Mouse (Mus musculus) megakaryocyte progenitor cell, adult 5-6 weeks (primary cell): Measurements from ENCODE around the gene Col6a6. TPM values are rescaled to one million over a fixed set of nuclear protein-coding genes. Genes with fewer than 3 reads are reported as not detected.

Experiments
- ATAC-seq: replicated peaks from 2 replicates; pipeline ENCODE4 v1.8.0; 2016; ENCODE audit warnings: mild to moderate bottlenecking, moderate TSS enrichment, inconsistent platforms; ENCODE audit not compliant: poor library complexity
- total RNA-seq, 2 experiments: library from RNA; stranded (forward) in 1 of 2; stranded (reverse) in 1 of 2; fragments of 157-497, 149-512 nt in 1 of 2; fragments of 200-1000 nt in 1 of 2; gene quantifications; 2 replicates each; pipeline versions ENCODE4 v1.2.3 to v1.2.4; 2015 to 2017

The Col6a6 gene
- total RNA-seq, 2 experiments from 2014 or later = not detected

DNA sequence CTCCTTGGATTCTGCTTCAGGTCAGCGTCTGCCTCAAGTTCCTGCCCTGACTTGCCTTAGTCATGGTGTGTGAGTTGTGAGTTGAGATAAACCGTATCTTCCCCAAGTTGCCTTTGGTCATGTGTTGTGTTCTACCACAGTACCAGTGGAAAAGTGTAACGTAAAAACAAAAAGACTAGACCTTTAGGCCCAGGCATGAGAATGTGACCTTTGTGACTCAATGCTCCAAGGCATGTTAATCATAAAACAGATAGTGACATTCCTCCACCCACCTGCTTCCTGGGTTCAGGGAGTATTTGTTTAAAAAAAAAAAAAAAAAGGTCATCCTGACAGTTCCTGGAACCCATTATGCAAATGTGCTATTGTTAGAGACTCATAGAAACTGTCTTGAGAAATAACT, 82.1 kb downstream of the Col6a6 start:
- no peak for ATAC-seq

DNA sequence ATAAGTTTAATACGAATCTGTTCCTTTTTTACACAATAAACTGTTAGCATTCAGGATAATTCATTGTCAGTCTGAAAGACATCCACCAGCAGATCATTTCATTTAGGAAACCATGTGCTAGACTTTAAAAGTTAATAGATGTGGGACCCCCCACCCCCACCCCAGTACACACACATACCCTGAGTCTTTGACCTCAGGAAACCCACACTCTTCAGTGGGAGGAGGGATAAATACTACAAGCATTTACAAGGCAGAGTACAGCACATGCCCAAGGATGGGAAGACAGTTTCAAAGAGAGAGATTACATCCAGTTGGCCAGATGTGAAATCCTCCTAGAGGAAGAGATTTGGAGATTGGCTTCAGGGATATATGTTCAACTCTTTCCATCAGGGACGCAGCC, 87.5 kb downstream of the Col6a6 start:
- no peak for ATAC-seq

GRCm38 (mm10) chr9:105739446-105739845, 88.5 kb downstream of the Col6a6 start:
- no peak for ATAC-seq

DNA sequence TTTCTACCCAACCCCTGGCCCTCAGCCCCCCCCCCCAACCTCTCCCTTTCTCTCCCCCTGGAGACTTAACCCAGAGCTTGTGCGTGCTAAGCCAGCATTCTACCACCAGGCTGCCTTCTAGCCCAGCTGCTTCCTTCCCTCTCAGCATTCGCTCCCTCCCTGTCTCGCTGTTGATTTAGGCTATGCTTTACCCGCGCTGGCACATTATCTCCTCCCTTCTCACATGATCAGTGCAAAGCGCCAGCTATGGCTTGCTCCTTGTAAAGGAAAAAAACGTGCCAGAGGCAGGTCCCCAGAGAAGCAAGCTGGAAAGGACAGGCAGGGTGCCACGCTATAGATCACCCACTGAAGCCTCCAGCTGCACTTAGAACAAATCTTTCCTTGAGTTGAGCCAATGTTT, 90.5 kb downstream of the Col6a6 start:
- ATAC-seq = no peak

DNA sequence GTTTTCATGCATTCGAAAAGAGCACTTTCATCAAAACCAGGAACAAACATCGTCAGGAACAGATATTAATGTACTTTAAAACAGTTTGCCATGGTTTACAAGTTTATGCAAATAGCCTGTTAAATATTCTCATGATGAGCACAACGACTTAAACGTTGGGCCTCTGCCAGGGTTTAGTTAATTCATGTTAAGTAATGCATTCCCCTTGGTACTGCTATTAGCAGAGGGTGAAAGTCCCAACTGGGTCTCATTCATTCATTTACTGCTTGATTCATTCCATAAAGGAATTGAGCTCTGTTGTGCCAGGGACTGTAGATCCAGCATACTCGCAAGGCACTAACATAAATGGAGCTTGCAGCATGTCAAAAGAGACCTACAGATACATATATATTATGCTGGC, 92.8 kb downstream of the Col6a6 start:
- ATAC-seq = no peak

GRCm38 (mm10) chr9:105734651-105735050, 93.3 kb downstream of the Col6a6 start:
- no peak for ATAC-seq

GRCm38 (mm10) chr9:105731976-105732375, 96.0 kb downstream of the Col6a6 start:
- ATAC-seq = no peak

GRCm38 (mm10) chr9:105720430-105720829, 107.5 kb downstream of the Col6a6 start:
- no peak for ATAC-seq

DNA sequence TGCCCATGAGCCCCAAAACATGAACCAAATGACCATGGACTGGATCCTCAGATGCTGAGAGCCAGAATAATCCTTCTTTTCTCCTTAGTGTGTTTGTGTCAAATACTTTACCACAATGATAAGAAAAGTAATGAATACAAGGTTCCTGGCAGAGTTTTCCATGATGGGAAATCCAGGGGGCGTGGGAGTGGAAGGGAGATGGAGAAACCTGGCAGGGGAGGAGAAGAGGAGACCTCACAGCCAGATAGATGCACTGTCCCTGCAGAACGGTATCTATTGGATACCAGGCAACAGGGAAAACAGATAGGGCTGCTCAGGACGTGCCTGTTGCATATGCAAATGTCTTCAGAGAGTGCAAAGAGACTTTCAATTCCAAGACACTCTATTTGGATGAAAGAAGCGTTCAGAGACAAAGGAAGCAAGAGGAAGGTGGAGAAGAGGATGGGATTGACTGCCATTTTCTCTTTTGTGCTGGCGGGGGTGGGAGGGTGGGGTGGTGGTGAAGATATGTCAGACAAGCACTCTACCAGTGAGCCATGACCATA, 108.0 kb downstream of the Col6a6 start:
- no peak for ATAC-seq

GRCm38 (mm10) chr9:105719367-105719766, 108.6 kb downstream of the Col6a6 start:
- ATAC-seq = no peak

DNA sequence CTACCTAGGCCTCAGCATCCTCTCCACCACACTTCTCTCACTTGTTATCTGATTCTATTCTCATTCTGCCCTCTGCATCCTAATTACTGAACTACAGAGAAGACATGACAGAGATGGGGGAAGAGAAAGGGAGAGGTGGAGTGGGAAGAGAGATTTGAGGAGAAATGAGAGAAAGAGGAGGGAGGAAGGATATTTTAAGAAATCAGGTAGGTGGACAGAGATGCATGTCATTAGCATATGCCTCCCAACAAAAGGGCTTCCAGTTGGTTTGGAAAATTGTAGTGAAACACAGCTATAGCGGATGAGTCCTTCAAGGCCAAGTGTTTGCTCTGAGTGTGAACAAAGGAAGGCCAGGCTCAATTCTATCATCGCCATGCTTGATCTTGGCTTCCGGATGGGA, 115.9 kb downstream of the Col6a6 start:
- ATAC-seq = no peak

- ATAC-seq = no peak
Observed at GRCm38 (mm10) chr9:105705011-105705410, 122.9 kb downstream of the Col6a6 start.

DNA sequence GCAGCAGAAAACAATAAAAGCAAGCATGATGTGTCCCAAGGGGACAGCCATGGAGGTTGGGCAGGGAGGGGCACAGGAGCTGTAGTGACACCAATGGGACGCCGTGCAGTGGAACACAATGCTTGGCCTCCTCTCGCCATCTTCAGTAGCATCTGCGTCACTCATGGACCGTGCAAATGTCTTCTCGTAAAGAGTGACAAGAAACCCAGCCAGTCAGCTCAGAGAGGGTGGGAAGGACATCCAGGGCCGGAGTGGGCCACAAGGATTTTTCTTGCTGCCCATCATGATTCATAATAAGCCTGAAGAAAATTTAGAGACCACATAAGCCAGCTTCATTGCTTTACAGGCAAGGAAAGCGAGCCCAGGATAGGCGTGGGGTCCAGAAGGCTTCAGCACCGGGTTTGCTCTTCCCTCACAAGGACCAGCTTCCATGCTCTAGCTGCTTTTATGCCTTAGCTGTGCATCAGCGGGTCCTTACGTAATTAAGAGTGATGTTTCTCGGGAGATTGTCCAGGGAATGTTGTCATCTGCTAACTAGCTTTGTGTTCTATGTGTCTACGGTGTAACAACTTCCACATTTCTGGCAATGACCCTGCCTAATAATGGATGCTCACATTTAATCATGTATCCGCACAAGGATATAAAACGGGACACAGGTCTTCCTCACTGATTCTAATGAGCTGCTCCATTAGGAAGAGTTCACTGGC, 123.6 kb downstream of the Col6a6 start:
- no peak for ATAC-seq

DNA sequence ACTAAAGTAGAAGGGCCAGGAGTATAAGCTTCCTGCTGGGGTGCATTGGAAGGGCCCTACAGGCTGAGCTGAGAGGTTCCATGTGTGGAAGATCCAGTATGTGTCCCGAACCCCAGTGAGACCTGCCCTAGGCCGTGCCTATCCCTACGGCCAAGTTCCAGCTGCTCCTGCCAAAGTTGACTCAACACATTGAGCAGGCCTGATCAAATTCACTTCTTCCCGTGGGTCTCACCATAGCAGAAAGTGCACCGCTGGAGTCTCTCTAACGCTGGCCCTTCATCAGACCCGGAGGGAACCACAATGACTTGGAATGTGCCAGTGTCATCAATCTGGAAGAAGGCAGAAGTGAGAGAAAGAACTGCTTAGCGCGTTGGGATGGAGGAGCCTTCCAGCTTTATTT, 126.0 kb downstream of the Col6a6 start:
- no peak for ATAC-seq

DNA sequence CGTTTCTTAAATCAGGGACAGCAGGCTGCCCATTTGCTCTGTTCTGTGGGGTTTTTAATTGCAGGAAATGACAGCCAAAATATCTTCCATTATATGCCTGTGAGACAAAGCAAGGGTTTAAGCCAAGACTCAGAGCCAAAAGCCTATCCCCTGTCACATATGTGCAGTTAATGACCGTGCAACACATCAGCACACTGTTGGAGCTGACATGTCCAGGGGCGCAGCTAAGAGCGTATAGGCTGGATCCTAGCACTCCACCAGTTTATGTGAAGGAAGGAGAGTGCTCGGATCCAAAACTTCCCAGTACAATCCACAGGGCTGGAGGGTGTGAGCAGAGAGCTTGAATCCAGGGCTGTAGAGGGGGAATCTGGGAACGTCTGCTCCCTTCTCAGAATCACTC, 127.3 kb downstream of the Col6a6 start:
- ATAC-seq = no peak

DNA sequence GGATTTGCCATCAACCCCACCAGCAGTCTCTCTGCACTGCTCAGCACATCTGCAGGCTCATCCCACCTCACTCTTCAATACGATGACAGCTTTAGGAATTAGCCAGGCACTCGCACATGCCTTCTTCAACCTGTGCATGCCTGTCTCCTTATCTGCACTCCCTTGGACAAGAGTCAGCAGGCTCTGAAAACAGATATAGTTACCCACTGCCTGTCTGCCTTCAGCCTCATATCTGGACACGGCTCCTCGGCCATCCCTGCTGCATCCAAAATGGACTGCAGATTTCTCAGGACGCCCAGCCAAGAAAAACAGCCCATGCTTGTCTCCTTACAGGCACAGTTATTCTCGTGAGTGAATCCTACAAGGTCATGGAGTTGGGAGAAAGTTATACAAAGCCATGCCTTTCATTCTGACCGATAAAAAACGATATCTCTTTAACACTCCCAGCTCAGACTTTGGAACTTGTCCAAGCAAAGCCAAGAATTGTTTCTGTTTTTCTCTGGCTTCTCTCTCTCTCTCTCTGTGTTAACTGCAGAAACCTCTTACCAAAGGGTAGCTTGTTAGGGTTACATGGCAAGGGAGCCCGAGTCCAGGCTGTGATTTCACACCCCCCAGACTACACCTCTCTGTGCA, 130.1 kb downstream of the Col6a6 start:
- ATAC-seq = no peak

DNA sequence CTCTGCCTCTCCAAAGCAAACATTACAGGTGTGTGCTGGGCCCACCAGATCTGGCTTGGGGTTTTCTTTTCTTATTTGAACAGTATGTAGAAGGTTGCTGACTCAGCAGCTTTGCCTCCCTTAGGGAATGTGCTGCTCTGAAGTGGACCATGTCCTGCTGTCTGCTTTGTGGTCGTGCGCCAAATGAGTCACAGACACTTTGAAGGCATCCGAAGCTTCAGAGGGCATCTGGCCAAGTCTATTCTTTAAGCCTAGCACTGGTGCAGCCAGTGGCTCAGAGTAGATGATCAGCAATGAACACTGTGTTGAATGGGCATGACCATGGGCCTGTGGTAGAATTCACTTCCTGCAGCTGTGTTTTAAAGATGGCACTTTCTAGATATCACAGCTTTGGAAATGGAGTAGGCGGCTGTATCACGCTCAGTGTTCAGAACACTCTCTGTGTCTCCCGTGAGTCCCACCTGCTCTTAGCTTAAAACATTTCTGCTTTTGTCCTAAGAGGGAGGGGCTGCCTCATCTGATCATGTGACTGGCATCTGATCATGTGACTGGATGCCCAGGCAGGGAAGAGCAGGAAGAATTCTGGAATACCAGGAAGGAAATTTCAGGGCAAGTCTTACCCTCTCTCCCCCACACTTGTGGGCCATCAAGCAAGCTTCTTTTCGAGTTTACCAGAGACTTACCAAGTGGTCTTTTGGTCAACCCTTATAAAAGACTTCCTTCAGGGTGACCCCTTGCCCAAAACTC, 131.0 kb downstream of the Col6a6 start:
- ATAC-seq = no peak

DNA sequence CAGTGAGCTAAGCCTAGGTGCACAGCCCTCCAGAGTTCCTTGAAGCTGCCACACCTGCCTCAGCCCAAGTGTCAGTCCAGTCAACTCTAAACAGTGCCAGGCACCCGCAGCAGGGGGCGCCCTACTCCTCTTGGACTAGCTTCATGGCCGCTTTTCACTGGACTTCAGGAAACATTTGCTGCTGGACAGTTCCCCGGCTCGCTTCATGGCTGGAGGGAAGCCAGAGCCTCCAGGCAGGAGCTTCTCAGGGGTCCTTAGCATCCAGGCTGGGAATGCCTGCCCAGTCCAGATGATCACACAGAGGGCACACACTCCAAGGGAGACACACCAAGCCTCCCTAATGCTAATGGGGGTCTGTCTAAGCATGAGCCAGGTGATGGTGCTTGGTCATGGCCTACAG, 134.1 kb downstream of the Col6a6 start:
- ATAC-seq = peak; percentile 83

- ATAC-seq = no peak
Observed at GRCm38 (mm10) chr9:105693056-105693455, 134.9 kb downstream of the Col6a6 start.

GRCm38 (mm10) chr9:105692472-105692871, 135.5 kb downstream of the Col6a6 start:
- ATAC-seq = no peak

- no peak for ATAC-seq
Observed at GRCm38 (mm10) chr9:105689485-105689884, 138.5 kb downstream of the Col6a6 start.
